Comparison of ENCODE assay signal across 8 mouse cellular contexts in the genomic region with DNA sequence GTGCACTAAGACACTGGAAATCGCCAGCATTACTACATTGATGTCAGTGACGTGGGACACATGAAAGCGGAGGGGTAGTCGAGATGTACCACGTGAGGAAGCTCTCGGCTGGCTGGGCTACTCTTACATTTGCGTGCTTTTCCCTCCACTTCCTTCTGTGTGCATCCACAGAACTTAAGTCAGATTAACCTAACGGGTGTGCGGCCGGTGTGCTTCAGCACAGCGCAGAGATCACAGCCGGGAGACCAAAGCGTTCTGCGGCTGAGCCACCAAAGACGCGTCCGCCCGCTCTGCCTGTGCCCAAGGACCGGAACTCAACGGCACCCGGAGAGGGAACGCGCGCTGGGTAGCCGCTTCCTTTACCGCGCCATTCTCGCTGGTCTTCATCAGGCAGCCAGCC. TPM values are rescaled to one million over a fixed set of nuclear protein-coding genes. Genes with fewer than 3 reads are reported as not detected.
DNase-seq lines count a peak whose midpoint lies in the region; ATAC-seq and TF ChIP-seq lines count a peak whose summit lies in the region.

No protein-coding gene starts in this region.

- H3K4me1 ChIP-seq in MEL (ENCODE audit: control insufficient read depth in 1 of 2, insufficient read depth in 2 of 2, low read length in 2 of 2): peaks cover 4 to 15% of the 10 kb centered on the region in 2 experiments
- H3K4me1 ChIP-seq in embryonic facial prominence, embryonic 15.5 days: peaks cover 19% of the 10 kb centered on the region
- H3K4me1 ChIP-seq in limb, embryonic 13.5 days: peaks cover 21% of the 10 kb centered on the region
- H3K4me1 ChIP-seq in neural tube, embryonic 15.5 days: peaks cover 27% of the 10 kb centered on the region

- no peak for DNase-seq in layer of hippocampus, adult 2 months (ENCODE audit: low spot score in 2 of 2)
- DNase-seq in layer of hippocampus, postnatal 25 days (ENCODE audit: extremely low spot score in 1 of 2, low spot score in 1 of 2): no peak
- peak; percentile 85 for DNase-seq in MEL (ENCODE audit: low read depth, low spot score)
- DNase-seq in right cerebral cortex, postnatal 4 days: no peak
- DNase-seq in gastrocnemius, postnatal 4 days (ENCODE audit: low spot score in 2 of 2): no peak

- TF ChIP-seq POLR2A in MEL (IDR thresholded peaks at IDR 0.05; ENCODE audit: control insufficient read depth in 1 of 2, insufficient read depth in 1 of 2, low read depth in 1 of 2, low read length in 2 of 2, poor library complexity in 1 of 2): peak in 1 of 2 experiments; percentile 43; a peak in 1 of 4 replicates

- H3K36me3 ChIP-seq in MEL (ENCODE audit: control insufficient read depth in 1 of 2, insufficient read depth in 2 of 2, low read length in 2 of 2): peaks cover 8 to 23% of the 10 kb centered on the region in 2 experiments
- peaks cover 32% of the 10 kb centered on the region for H3K36me3 ChIP-seq in embryonic facial prominence, embryonic 15.5 days
- H3K36me3 ChIP-seq in limb, embryonic 13.5 days: peaks cover 42% of the 10 kb centered on the region
- H3K36me3 ChIP-seq in neural tube, embryonic 15.5 days: peaks cover 29% of the 10 kb centered on the region

- H3K27ac ChIP-seq in layer of hippocampus, adult 2 months: peak overlapping the region; percentile 80
- H3K27ac ChIP-seq in MEL (ENCODE audit: control insufficient read depth, low read depth, low read length): peak overlapping the region; percentile 41
- H3K27ac ChIP-seq in embryonic facial prominence, embryonic 15.5 days (replicated peaks): peak overlapping the region; percentile 68; the same call in 1 of the 2 replicates
- H3K27ac ChIP-seq in limb, embryonic 13.5 days: peak overlapping the region; percentile 52; the same call in 1 of the 2 replicates
- peak overlapping the region; percentile 81 for H3K27ac ChIP-seq in neural tube, embryonic 15.5 days (replicated peaks)

- ATAC-seq in embryonic facial prominence, embryonic 15.5 days (ENCODE audit: insufficient number of reproducible peaks, low FRiP score, low TSS enrichment, low read depth): no peak
- peak; percentile 28; the same call in 1 of the 2 replicates for ATAC-seq in limb, embryonic 13.5 days (ENCODE audit: low FRiP score, low read depth)
- ATAC-seq in neural tube, embryonic 15.5 days (ENCODE audit: low FRiP score): peak; percentile 30

- peak overlapping the region; percentile 76 for H3K9ac ChIP-seq in MEL (ENCODE audit: control insufficient read depth, low read depth, low read length, poor library complexity, severe bottlenecking)
- H3K9ac ChIP-seq in embryonic facial prominence, embryonic 15.5 days: peak overlapping the region; percentile 41
- H3K9ac ChIP-seq in limb, embryonic 13.5 days: peak overlapping the region; percentile 85
- peak overlapping the region; percentile 75 for H3K9ac ChIP-seq in neural tube, embryonic 15.5 days (replicated peaks)

- under 1% methylated on average over 28 of the region's 28 CpGs for WGBS in embryonic facial prominence, embryonic 15.5 days
- under 1% methylated on average over 28 of the region's 28 CpGs for WGBS in limb, embryonic 13.5 days
- under 1% methylated on average over 28 of the region's 28 CpGs for WGBS in neural tube, embryonic 15.5 days

- TF ChIP-seq CTCF in layer of hippocampus, adult 2 months (conservative IDR thresholded peaks at IDR 0.05): no peak
- no peak for TF ChIP-seq CTCF in MEL (IDR thresholded peaks at IDR 0.05 in 2 of 3, conservative IDR thresholded peaks at IDR 0.05 in 1 of 3; ENCODE audit: control insufficient read depth in 1 of 3, insufficient read depth in 1 of 3, low read depth in 2 of 3, low read length in 3 of 3, poor library complexity in 1 of 3, severe bottlenecking in 1 of 3)

- H3K79me2 ChIP-seq in MEL (ENCODE audit: control insufficient read depth, insufficient read depth, low read length, poor library complexity): peaks cover 46% of the 10 kb centered on the region

- TF ChIP-seq EP300 in MEL (IDR thresholded peaks at IDR 0.05; ENCODE audit: low read depth in 1 of 2, low read length in 2 of 2): no peak

- H3K4me2 ChIP-seq in embryonic facial prominence, embryonic 15.5 days (replicated peaks): peak overlapping the region; percentile 86
- H3K4me2 ChIP-seq in limb, embryonic 13.5 days (replicated peaks): peak overlapping the region; percentile 72
- peak overlapping the region; percentile 91 for H3K4me2 ChIP-seq in neural tube, embryonic 15.5 days

- H3K9me3 ChIP-seq in MEL (replicated peaks; ENCODE audit: insufficient read depth, low read length): no peaks in the 10 kb centered on the region
- no peaks in the 10 kb centered on the region for H3K9me3 ChIP-seq in embryonic facial prominence, embryonic 15.5 days (replicated peaks)
- H3K9me3 ChIP-seq in limb, embryonic 13.5 days: no peaks in the 10 kb centered on the region
- H3K9me3 ChIP-seq in neural tube, embryonic 15.5 days (replicated peaks): no peaks in the 10 kb centered on the region

- TF ChIP-seq RAD21 in MEL (IDR thresholded peaks at IDR 0.05; ENCODE audit: low read depth, low read length): no peak

- H3K27me3 ChIP-seq in MEL (ENCODE audit: control insufficient read depth in 1 of 2, insufficient read depth in 2 of 2, low read length in 2 of 2): no peaks in the 10 kb centered on the region
- H3K27me3 ChIP-seq in embryonic facial prominence, embryonic 15.5 days: no peaks in the 10 kb centered on the region
- no peaks in the 10 kb centered on the region for H3K27me3 ChIP-seq in limb, embryonic 13.5 days
- H3K27me3 ChIP-seq in neural tube, embryonic 15.5 days (replicated peaks): no peaks in the 10 kb centered on the region

- H3K4me3 ChIP-seq in layer of hippocampus, adult 2 months: peak overlapping the region; percentile 84
- peak overlapping the region; percentile 75 to 78 for H3K4me3 ChIP-seq in MEL (ENCODE audit: control insufficient read depth in 1 of 2, insufficient read depth in 1 of 2, low read depth in 2 of 2, low read length in 2 of 2)
- H3K4me3 ChIP-seq in embryonic facial prominence, embryonic 15.5 days (replicated peaks): peak overlapping the region; percentile 64
- H3K4me3 ChIP-seq in limb, embryonic 13.5 days: peak overlapping the region; percentile 87
- H3K4me3 ChIP-seq in neural tube, embryonic 15.5 days (replicated peaks): peak overlapping the region; percentile 88

RNA-seq across cellular contexts. Expression of gene Exosc1, which starts 0.5 kb away (rescaled TPM):
- 10 to 100 TPM; 27.6 to 35.4 TPM for total RNA-seq in layer of hippocampus, adult 2 months (2021)
- 10 to 100 TPM; 28.3 to 32.4 TPM for total RNA-seq in layer of hippocampus, postnatal 25 days (2021)
- total RNA-seq in MEL (2012; rRNA removed): 101 and 118 TPM in 2 replicates
- polyA plus RNA-seq in MEL (2012; ENCODE audit: insufficient read depth in 1 of 2, insufficient read length in 2 of 2, low read depth in 1 of 2, low replicate concordance in 2 of 2, missing spikeins in 1 of 2): 100 to 1,000 TPM; 162 to 390 TPM
- polyA plus RNA-seq in embryonic facial prominence, embryonic 15.5 days (2015; fragmentation: Nextera tagmentation; extraction: Ambion mirVana): 71.5 and 72.8 TPM in 2 replicates
- 82.5 and 86.4 TPM in 2 replicates for polyA plus RNA-seq in limb, embryonic 13.5 days (2015; fragmentation: Nextera tagmentation; extraction: Ambion mirVana)
- 59.7 and 61.4 TPM in 2 replicates for polyA plus RNA-seq in neural tube, embryonic 15.5 days (2015; fragmentation: Nextera tagmentation; extraction: Ambion mirVana)
- total RNA-seq in gastrocnemius, postnatal 4 days (2021): 10 to 100 TPM; 19.6 to 24.5 TPM

RNA-seq across cellular contexts. Expression of gene Zdhhc16, which starts 0.6 kb away (rescaled TPM):
- 10 to 100 TPM; 45.2 to 47.3 TPM for total RNA-seq in layer of hippocampus, adult 2 months (2021)
- total RNA-seq in layer of hippocampus, postnatal 25 days (2021): 10 to 100 TPM; 46.4 to 50.9 TPM
- 95.2 and 99.2 TPM in 2 replicates for total RNA-seq in MEL (2012; rRNA removed)
- 100 to 1,000 TPM in 1 of 2 experiments, not detected in 1; 128 TPM for polyA plus RNA-seq in MEL (2012; ENCODE audit: insufficient read depth in 1 of 2, insufficient read length in 2 of 2, low read depth in 1 of 2, low replicate concordance in 2 of 2, missing spikeins in 1 of 2)
- 87.2 and 92.4 TPM in 2 replicates for polyA plus RNA-seq in embryonic facial prominence, embryonic 15.5 days (2015; fragmentation: Nextera tagmentation; extraction: Ambion mirVana)
- 98.7 and 99.3 TPM in 2 replicates for polyA plus RNA-seq in limb, embryonic 13.5 days (2015; fragmentation: Nextera tagmentation; extraction: Ambion mirVana)
- 89.3 and 90.6 TPM in 2 replicates for polyA plus RNA-seq in neural tube, embryonic 15.5 days (2015; fragmentation: Nextera tagmentation; extraction: Ambion mirVana)
- 10 to 100 TPM; 36.0 to 36.5 TPM for total RNA-seq in gastrocnemius, postnatal 4 days (2021)

RNA-seq across cellular contexts. Expression of gene Pgam1, which starts 21.0 kb away (rescaled TPM):
- 100 to 1,000 TPM; 502 to 540 TPM for total RNA-seq in layer of hippocampus, adult 2 months (2021)
- total RNA-seq in layer of hippocampus, postnatal 25 days (2021): 100 to 1,000 TPM; 510 to 584 TPM
- 267 and 714 TPM in 2 replicates for total RNA-seq in MEL (2012; rRNA removed)
- polyA plus RNA-seq in MEL (2012; ENCODE audit: insufficient read depth in 1 of 2, insufficient read length in 2 of 2, low read depth in 1 of 2, low replicate concordance in 2 of 2, missing spikeins in 1 of 2): 100 to 1,000 TPM; 220 to 756 TPM
- polyA plus RNA-seq in embryonic facial prominence, embryonic 15.5 days (2015; fragmentation: Nextera tagmentation; extraction: Ambion mirVana): 568 and 639 TPM in 2 replicates
- 559 and 595 TPM in 2 replicates for polyA plus RNA-seq in limb, embryonic 13.5 days (2015; fragmentation: Nextera tagmentation; extraction: Ambion mirVana)
- 540 and 577 TPM in 2 replicates for polyA plus RNA-seq in neural tube, embryonic 15.5 days (2015; fragmentation: Nextera tagmentation; extraction: Ambion mirVana)
- 10 to 100 TPM; 53.2 to 57.9 TPM for total RNA-seq in gastrocnemius, postnatal 4 days (2021)

RNA-seq across cellular contexts. Expression of gene Rrp12, which starts 36.7 kb away (rescaled TPM):
- 10 to 100 TPM; 33.4 to 34.2 TPM for total RNA-seq in layer of hippocampus, adult 2 months (2021)
- 10 to 100 TPM; 32.9 to 33.5 TPM for total RNA-seq in layer of hippocampus, postnatal 25 days (2021)
- 93.8 and 106 TPM in 2 replicates for total RNA-seq in MEL (2012; rRNA removed)
- 100 to 1,000 TPM in 1 of 2 experiments, 10 to 100 TPM in 1; 44.5 to 134 TPM for polyA plus RNA-seq in MEL (2012; ENCODE audit: insufficient read depth in 1 of 2, insufficient read length in 2 of 2, low read depth in 1 of 2, low replicate concordance in 2 of 2, missing spikeins in 1 of 2)
- 16.1 and 16.7 TPM in 2 replicates for polyA plus RNA-seq in embryonic facial prominence, embryonic 15.5 days (2015; fragmentation: Nextera tagmentation; extraction: Ambion mirVana)
- 17.4 and 19.6 TPM in 2 replicates for polyA plus RNA-seq in limb, embryonic 13.5 days (2015; fragmentation: Nextera tagmentation; extraction: Ambion mirVana)
- polyA plus RNA-seq in neural tube, embryonic 15.5 days (2015; fragmentation: Nextera tagmentation; extraction: Ambion mirVana): 17.9 and 18.5 TPM in 2 replicates
- total RNA-seq in gastrocnemius, postnatal 4 days (2021): 10 to 100 TPM; 21.1 to 22.4 TPM

RNA-seq across cellular contexts. Expression of gene Mms19, which starts 48.3 kb away (rescaled TPM):
- 10 to 100 TPM; 30.9 to 39.2 TPM for total RNA-seq in layer of hippocampus, adult 2 months (2021)
- 10 to 100 TPM; 28.6 to 42.0 TPM for total RNA-seq in layer of hippocampus, postnatal 25 days (2021)
- total RNA-seq in MEL (2012; rRNA removed): 23.7 and 25.6 TPM in 2 replicates
- polyA plus RNA-seq in MEL (2012; ENCODE audit: insufficient read depth in 1 of 2, insufficient read length in 2 of 2, low read depth in 1 of 2, low replicate concordance in 2 of 2, missing spikeins in 1 of 2): 10 to 100 TPM in 1 of 2 experiments, not detected in 1; 88.6 TPM
- polyA plus RNA-seq in embryonic facial prominence, embryonic 15.5 days (2015; fragmentation: Nextera tagmentation; extraction: Ambion mirVana): 35.2 and 42.0 TPM in 2 replicates
- polyA plus RNA-seq in limb, embryonic 13.5 days (2015; fragmentation: Nextera tagmentation; extraction: Ambion mirVana): 40.1 and 43.9 TPM in 2 replicates
- polyA plus RNA-seq in neural tube, embryonic 15.5 days (2015; fragmentation: Nextera tagmentation; extraction: Ambion mirVana): 31.0 and 35.8 TPM in 2 replicates
- 10 to 100 TPM; 20.5 to 29.1 TPM for total RNA-seq in gastrocnemius, postnatal 4 days (2021)
